Mouse (Mus musculus) spleen, adult 18-20 months (tissue): Measurements from ENCODE around the gene Gata3.

Source experiments
- DNase-seq, 2 experiments: peaks; one replicate each; pipeline ENCODE4 v3.0.0; 2022; ENCODE audit warnings: mixed read lengths in 2 of 2

Gene Gata3

GRCm38 (mm10) chr2:9871141-9871716, 18.6 kb downstream of the Gata3 start:
- no peak for DNase-seq

- DNase-seq = no peak
Measured at GRCm38 (mm10) chr2:9867092-9867825, 22.6 kb downstream of the Gata3 start.

GRCm38 (mm10) chr2:9860698-9861097, 29.1 kb downstream of the Gata3 start:
- DNase-seq = no peak

- DNase-seq = no peak
Measured at GRCm38 (mm10) chr2:9855861-9856260, 34.0 kb downstream of the Gata3 start.

- no peak for DNase-seq
Measured at GRCm38 (mm10) chr2:9852851-9853576, 36.8 kb downstream of the Gata3 start.

- DNase-seq = no peak
Measured at GRCm38 (mm10) chr2:9835195-9835594, 54.6 kb downstream of the Gata3 start.

- no peak for DNase-seq
Measured at GRCm38 (mm10) chr2:9833712-9834111, 56.1 kb downstream of the Gata3 start.

GRCm38 (mm10) chr2:9827624-9828023, 62.2 kb downstream of the Gata3 start:
- no peak for DNase-seq

GRCm38 (mm10) chr2:9820611-9821010, 69.2 kb downstream of the Gata3 start:
- DNase-seq = no peak

- no peak for DNase-seq
Measured at GRCm38 (mm10) chr2:9818177-9818785, 71.6 kb downstream of the Gata3 start.
